Mouse (Mus musculus) hindbrain, embryonic 14.5 days (tissue): ENCODE measurements around the gene Ap3b1. TPM values are rescaled to one million over a fixed set of nuclear protein-coding genes. Genes with fewer than 3 reads are reported as not detected.
"Not testable (repeated sequence)": the region's sequence is repeated elsewhere in the genome, so short reads cannot be mapped to it uniquely, and the experiment has no call there.

Source experiments
- ATAC-seq: fragments of 200-750 bp; cut with Nextera tagmentation; 2 replicates; pipeline ENCODE4 v1.8.0; 2017; ENCODE audit warnings: moderate number of reproducible peaks, mild to moderate bottlenecking, moderate TSS enrichment, moderate library complexity; ENCODE audit not compliant: low FRiP score
- DNase-seq: peaks from one replicate; pipeline ENCODE4 v3.0.0-alpha.2; 2015; ENCODE audit warnings: low spot score
- H3K27ac ChIP-seq: fragments of 300-500 bp; sonication (generic); 2 replicates; pipeline ENCODE4 v1.5.1; 2014; ENCODE audit warnings: mild to moderate bottlenecking, moderate library complexity
- H3K27me3 ChIP-seq: fragments of 300-500 bp; sonication (generic); 2 replicates; pipeline ENCODE4 v1.6.1; 2014; ENCODE audit warnings: mild to moderate bottlenecking, low read length, mixed read lengths; ENCODE audit not compliant: control insufficient read depth, insufficient read depth
- H3K36me3 ChIP-seq: fragments of 300-500 bp; sonication (generic); replicated peaks from 2 replicates; pipeline ENCODE4 v1.6.1; 2014; ENCODE audit not compliant: control insufficient read depth, insufficient read depth
- H3K4me1 ChIP-seq: fragments of 300-500 bp; sonication (generic); replicated peaks from 2 replicates; pipeline ENCODE4 v1.6.1; 2014; ENCODE audit warnings: antibody characterized with exemption, low read length, mixed read lengths; ENCODE audit not compliant: control insufficient read depth, insufficient read depth
- H3K4me2 ChIP-seq: fragments of 300-500 bp; sonication (generic); replicated peaks from 2 replicates; pipeline ENCODE4 v1.6.1; 2014; ENCODE audit warnings: mild to moderate bottlenecking, moderate library complexity
- H3K4me3 ChIP-seq: fragments of 300-500 bp; sonication (generic); replicated peaks from 2 replicates; pipeline ENCODE4 v1.5.1; 2014; ENCODE audit warnings: mild to moderate bottlenecking, low read length
- H3K9ac ChIP-seq: fragments of 300-500 bp; sonication (generic); 2 replicates; pipeline ENCODE4 v1.6.1; 2014
- H3K9me3 ChIP-seq: fragments of 300-500 bp; sonication (generic); 2 replicates; pipeline ENCODE4 v1.6.1; 2016; ENCODE audit warnings: low read length; ENCODE audit not compliant: control insufficient read depth
- WGBS: fragments of 180-500 bp; shearing (Covaris S2); extraction: QIAGEN DNeasy Blood & Tissue Kit; methylation state at CpG from one replicate; pipeline ENCODE4 v1.1.7; 2014; 5-methylcytosine and 5-hydroxymethylcytosine counted together
- polyA plus RNA-seq: library from polyadenylated mRNA; unstranded; fragments of >200 nt; fragmentation: Nextera tagmentation; extraction: Ambion mirVana; gene quantifications from 2 replicates; pipeline ENCODE4 v1.2.1, GENCODE M21; 2014

Gene Ap3b1
- 27.3 and 32.6 TPM in 2 replicates for polyA plus RNA-seq

- H3K36me3 ChIP-seq = no peaks in the 10 kb centered on the region
- peak within 1 kb of the TSS; percentile 71 for H3K27ac ChIP-seq
- H3K4me2 ChIP-seq = peak within 1 kb of the TSS; percentile 75
- peaks cover 16% of the 10 kb centered on the region for H3K4me1 ChIP-seq
- H3K9me3 ChIP-seq = no peaks in the 10 kb centered on the region
- peak within 1 kb of the TSS; percentile 72 for H3K9ac ChIP-seq
- under 1% methylated on average over 79 of the region's 79 CpGs for WGBS
- peak within 1 kb of the TSS; percentile 67 for H3K4me3 ChIP-seq
- DNase-seq (peak; percentile 88), ATAC-seq (peak; percentile 95)
- H3K27me3 ChIP-seq = no peaks in the 10 kb centered on the region
Measured at GRCm38 (mm10) chr13:94358401-94359265, at the start of gene Ap3b1. TSS of gene Ap3b1 (plus strand) at chr13:94358960.

GRCm38 (mm10) chr13:94312812-94313211 lies 45.9 kb upstream of the Ap3b1 start:
- H3K9me3 ChIP-seq, H3K4me3 ChIP-seq, DNase-seq, H3K9ac ChIP-seq, H3K4me1 ChIP-seq, H3K4me2 ChIP-seq, ATAC-seq, H3K27me3 ChIP-seq, H3K36me3 ChIP-seq, H3K27ac ChIP-seq: not testable (repeated sequence)
- 91% methylated on average over 8 of the region's 8 CpGs for WGBS

- no peak for ATAC-seq
- no peak overlapping the region for H3K27ac ChIP-seq
- 0 out of 2 replicates have a peak overlapping the region, but pooled peaks have one; percentile 3 for H3K4me2 ChIP-seq
- H3K36me3 ChIP-seq = no peaks in the 10 kb centered on the region
- no peak overlapping the region for H3K4me3 ChIP-seq
- no peaks in the 10 kb centered on the region for H3K9me3 ChIP-seq
- 30% methylated on average over 10 of the region's 10 CpGs for WGBS
- DNase-seq = no peak
- no peaks in the 10 kb centered on the region for H3K27me3 ChIP-seq
- H3K4me1 ChIP-seq = 0 out of 2 replicates have a peak, but pooled peaks cover 3% of the 10 kb centered on the region
- H3K9ac ChIP-seq = no peak overlapping the region
Measured at GRCm38 (mm10) chr13:94316975-94317511, 41.7 kb upstream of the Ap3b1 start.

GRCm38 (mm10) chr13:94321094-94321792 lies 37.5 kb upstream of the Ap3b1 start:
- Histone ChIP-seq H3K9me3 (peaks cover 7% of the 10 kb centered on the region; the same call in 1 of the 2 replicates), H3K36me3 (no peaks in the 10 kb centered on the region), H3K4me3 (no peak overlapping the region), H3K27me3 (no peaks in the 10 kb centered on the region), H3K4me1 (0 out of 2 replicates have a peak, but pooled peaks cover 3% of the 10 kb centered on the region), H3K9ac (no peak overlapping the region), H3K27ac (no peak overlapping the region), H3K4me2 (no peak overlapping the region)
- DNase-seq (no peak), ATAC-seq (no peak)
- WGBS = 74% methylated on average over 1 of the region's 1 CpGs

GRCm38 (mm10) chr13:94322475-94322874 lies 36.3 kb upstream of the Ap3b1 start:
- H3K9ac ChIP-seq = no peak overlapping the region
- no peak for ATAC-seq

GRCm38 (mm10) chr13:94328063-94328462 lies 30.7 kb upstream of the Ap3b1 start:
- Histone ChIP-seq H3K27ac (no peak overlapping the region), H3K9ac (no peak overlapping the region), H3K9me3 (peaks cover 7% of the 10 kb centered on the region; the same call in 1 of the 2 replicates), H3K4me3 (no peak overlapping the region), H3K27me3 (no peaks in the 10 kb centered on the region), H3K4me2 (no peak overlapping the region), H3K4me1 (no peaks in the 10 kb centered on the region), H3K36me3 (no peaks in the 10 kb centered on the region)
- WGBS = 81% methylated on average over 3 of the region's 3 CpGs
- DNase-seq (no peak), ATAC-seq (no peak)

More at GRCm38 (mm10) chr13:94322475-94322874, 36.3 kb upstream of the Ap3b1 start:
- no peak overlapping the region for H3K4me2 ChIP-seq
- H3K27ac ChIP-seq = no peak overlapping the region
- no peak overlapping the region for H3K4me3 ChIP-seq
- peaks cover 7% of the 10 kb centered on the region; the same call in 1 of the 2 replicates for H3K9me3 ChIP-seq
- H3K27me3 ChIP-seq = no peaks in the 10 kb centered on the region
- WGBS = 96% methylated on average over 4 of the region's 4 CpGs
- H3K36me3 ChIP-seq = no peaks in the 10 kb centered on the region
- 0 out of 2 replicates have a peak, but pooled peaks cover under 1% of the 10 kb centered on the region for H3K4me1 ChIP-seq
- DNase-seq = no peak

GRCm38 (mm10) chr13:94329005-94329404 lies 29.8 kb upstream of the Ap3b1 start:
- not testable (repeated sequence) for H3K9me3 ChIP-seq, ATAC-seq, DNase-seq, H3K9ac ChIP-seq, H3K4me2 ChIP-seq, H3K4me1 ChIP-seq, H3K27me3 ChIP-seq, H3K4me3 ChIP-seq, H3K27ac ChIP-seq, H3K36me3 ChIP-seq
- WGBS = 91% methylated on average over 6 of the region's 6 CpGs

- WGBS = 54% methylated on average over 3 of the region's 3 CpGs
- no peak for ATAC-seq
Measured at GRCm38 (mm10) chr13:94330392-94330979, 28.3 kb upstream of the Ap3b1 start.

More at GRCm38 (mm10) chr13:94330392-94330979, 28.3 kb upstream of the Ap3b1 start:
- H3K4me2 ChIP-seq = no peak overlapping the region
- H3K36me3 ChIP-seq = no peaks in the 10 kb centered on the region
- no peaks in the 10 kb centered on the region for H3K4me1 ChIP-seq
- no peak for DNase-seq
- H3K9me3 ChIP-seq = no peaks in the 10 kb centered on the region
- no peak overlapping the region for H3K9ac ChIP-seq
- peak overlapping the region; percentile 55; the same call in 1 of the 2 replicates for H3K27ac ChIP-seq
- no peak overlapping the region for H3K4me3 ChIP-seq
- H3K27me3 ChIP-seq = no peaks in the 10 kb centered on the region
